Mouse (Mus musculus) heart, adult 2 months (tissue): ENCODE measurements around the gene Spire2.

Experiments
- CTCF ChIP-seq: fragments of 200-600 bp; IDR thresholded peaks from 2 replicates; pipeline ENCODE4 v1.8.1; 2022; ENCODE audit warnings: antibody characterized with exemption, mild to moderate bottlenecking, moderate library complexity
- EP300 ChIP-seq: fragments of 200-500 bp; IDR thresholded peaks from 2 replicates; pipeline ENCODE4 v1.6.1; 2011; ENCODE audit warnings: low read depth, low read length, control low read depth; ENCODE audit not compliant: insufficient read depth
- POLR2A ChIP-seq: fragments of 200-500 bp; IDR thresholded peaks from 2 replicates; pipeline ENCODE4 v1.6.1; 2011; ENCODE audit warnings: mild to moderate bottlenecking, low read depth, low read length, control low read depth; ENCODE audit not compliant: insufficient read depth

DNA sequence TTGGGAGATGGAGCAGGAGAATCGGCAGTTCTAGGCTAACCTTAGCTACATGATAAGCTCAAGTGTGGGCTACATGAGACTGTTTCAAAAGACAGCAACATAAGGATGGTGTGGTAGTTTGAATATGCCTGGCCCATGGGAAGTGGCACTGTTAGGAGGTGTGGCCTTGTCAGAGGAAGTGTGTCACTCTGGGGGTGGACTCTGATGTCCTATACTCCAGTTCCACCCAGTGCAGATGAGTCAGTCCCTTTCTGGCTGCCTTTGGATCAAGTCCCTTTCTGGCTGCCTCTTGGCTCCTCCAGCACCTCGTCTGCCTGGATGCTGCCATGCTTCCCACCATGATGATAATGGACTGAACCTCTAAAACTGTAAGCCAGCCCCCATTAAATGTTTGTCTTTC lies 39.7 kb upstream of the Spire2 start:
- TF ChIP-seq CTCF (no peak), EP300 (no peak), POLR2A (no peak)
